Mouse (Mus musculus) myocyte (in vitro differentiated cells): ENCODE measurements around the gene Map4k5.

Experiments
- CEBPB ChIP-seq: IDR thresholded peaks from 2 replicates; pipeline ENCODE4 v1.6.1; 2011; ENCODE audit warnings: mild to moderate bottlenecking, moderate library complexity; ENCODE audit not compliant: poor library complexity, insufficient read depth, severe bottlenecking
- E2F4 ChIP-seq: IDR thresholded peaks from one replicate; pipeline ENCODE4 v1.6.1; 2011; ENCODE audit warnings: mild to moderate bottlenecking, control low read depth, moderate library complexity; ENCODE audit not compliant: insufficient read depth
- MAX ChIP-seq: IDR thresholded peaks from one replicate; pipeline ENCODE4 v1.6.1; 2011; ENCODE audit warnings: low read depth, mild to moderate bottlenecking, control low read depth
- MYOD1 ChIP-seq, 3 experiments: IDR thresholded peaks; one replicate each; pipeline ENCODE4 v1.6.1; 2011; ENCODE audit warnings: control low read depth in 2 of 3, low read depth in 2 of 3, mild to moderate bottlenecking in 2 of 3, moderate library complexity in 1 of 3; ENCODE audit not compliant: insufficient read length in 2 of 3, control insufficient read depth in 1 of 3
- MYOG ChIP-seq, 3 experiments: IDR thresholded peaks; one replicate each; pipeline ENCODE4 v1.6.1; 2011; ENCODE audit warnings: control low read depth in 2 of 3, low read depth in 2 of 3, mild to moderate bottlenecking in 2 of 3; ENCODE audit not compliant: insufficient read length in 2 of 3, control insufficient read depth in 1 of 3, insufficient read depth in 1 of 3
- POLR2A ChIP-seq: IDR thresholded peaks from one replicate; pipeline ENCODE4 v1.6.1; 2011; ENCODE audit warnings: low read depth, mild to moderate bottlenecking, control low read depth, moderate library complexity; ENCODE audit not compliant: insufficient read length
- POLR2AphosphoS2 ChIP-seq: IDR thresholded peaks from one replicate; pipeline ENCODE4 v1.6.1; 2011; ENCODE audit warnings: low read depth, control low read depth; ENCODE audit not compliant: insufficient read length
- REST ChIP-seq: IDR thresholded peaks from one replicate; pipeline ENCODE4 v1.6.1; 2011; ENCODE audit warnings: mild to moderate bottlenecking, control low read depth, moderate library complexity; ENCODE audit not compliant: insufficient read depth, insufficient read length
- SRF ChIP-seq: IDR thresholded peaks from one replicate; pipeline ENCODE4 v1.6.1; 2011; ENCODE audit warnings: low read depth; ENCODE audit not compliant: control insufficient read depth, insufficient read length
- TCF12 ChIP-seq: IDR thresholded peaks from one replicate; pipeline ENCODE4 v1.6.1; 2011; ENCODE audit warnings: mild to moderate bottlenecking, control low read depth; ENCODE audit not compliant: poor library complexity, insufficient read depth, severe bottlenecking
- USF1 ChIP-seq: IDR thresholded peaks from one replicate; pipeline ENCODE4 v1.6.1; 2011; ENCODE audit warnings: low read depth, mild to moderate bottlenecking, control low read depth, moderate library complexity

GRCm38 (mm10) chr12:69863505-69863904 lies 29.5 kb downstream of the Map4k5 start:
- TF ChIP-seq REST (no peak), POLR2A (no peak), MAX (no peak), USF1 (no peak), POLR2AphosphoS2 (no peak), CEBPB (no peak), TCF12 (no peak), E2F4 (no peak), MYOD1 (IDR thresholded peaks at IDR 0.05; ENCODE audit: control insufficient read depth in 1 of 3, insufficient read length in 2 of 3, low read depth in 2 of 3) (no peak), MYOG (IDR thresholded peaks at IDR 0.05; ENCODE audit: control insufficient read depth in 1 of 3, insufficient read depth in 1 of 3, insufficient read length in 2 of 3, low read depth in 2 of 3) (peak in 1 of 3 experiments; percentile 21), SRF (no peak)
